ENCODE assay signal across 8 mouse cellular contexts in the genomic region with DNA sequence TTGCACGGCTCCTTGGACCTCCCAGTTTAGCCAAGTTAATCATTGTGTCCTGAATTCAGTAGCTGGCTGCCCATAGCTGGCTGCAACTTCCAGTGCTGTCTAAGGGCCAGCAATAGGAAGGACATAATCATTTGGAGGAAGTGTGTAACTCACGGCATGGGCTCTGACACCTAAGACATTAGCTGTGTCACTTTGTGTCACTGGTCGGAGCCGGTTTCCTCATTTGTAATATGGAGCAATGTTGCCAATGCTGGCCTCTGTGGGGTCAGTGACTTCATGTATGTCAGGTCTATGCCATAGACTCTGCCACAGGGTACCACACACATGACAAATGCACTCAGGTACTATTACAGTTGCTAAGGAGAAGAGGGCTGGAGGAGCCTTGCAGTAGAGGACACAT. TPM values are rescaled to one million over a fixed set of nuclear protein-coding genes. Genes with fewer than 3 reads are reported as not detected.
DNase-seq lines count a peak whose midpoint lies in the region; ATAC-seq and TF ChIP-seq lines count a peak whose summit lies in the region.

No protein-coding gene starts in this region.

- no peaks in the 10 kb centered on the region for H3K9me3 ChIP-seq in erythroblast, embryonic 14.5 days (ENCODE audit: control insufficient read depth, low read length)
- no peaks in the 10 kb centered on the region for H3K9me3 ChIP-seq in forebrain, embryonic 16.5 days (ENCODE audit: control insufficient read depth, low read length)
- H3K9me3 ChIP-seq in liver, postnatal 0 days (ENCODE audit: low read length): no peaks in the 10 kb centered on the region

- intact Hi-C loops in left cerebral cortex, postnatal 25 days (cut with DNase I): no loop called here

- H3ac ChIP-seq in C2C12 (ENCODE audit: control insufficient read depth, insufficient read length, low read depth): no peak overlapping the region

- peaks cover 50% of the 10 kb centered on the region for H3K79me2 ChIP-seq in C2C12 (ENCODE audit: control insufficient read depth, insufficient read depth)

- DNase-seq in liver, postnatal 0 days: no peak
- DNase-seq in gastrocnemius, adult 8-10 months (ENCODE audit: low spot score in 2 of 2): no peak
- no peak for DNase-seq in embryo, embryonic 10.5 days (ENCODE audit: low spot score)
- no peak for DNase-seq in left cerebral cortex, postnatal 25 days (ENCODE audit: low spot score in 2 of 2)

- peaks cover 40% of the 10 kb centered on the region for H3K36me3 ChIP-seq in erythroblast, embryonic 14.5 days (ENCODE audit: control insufficient read depth)
- peaks cover 48% of the 10 kb centered on the region for H3K36me3 ChIP-seq in C2C12 (ENCODE audit: control insufficient read depth, insufficient read depth)
- peaks cover 13% of the 10 kb centered on the region for H3K36me3 ChIP-seq in forebrain, embryonic 16.5 days (ENCODE audit: control insufficient read depth, insufficient read depth)
- peaks cover 16% of the 10 kb centered on the region for H3K36me3 ChIP-seq in liver, postnatal 0 days (replicated peaks; ENCODE audit: insufficient read depth, low read length)

- no peak for TF ChIP-seq EP300 in liver, postnatal 0 days (IDR thresholded peaks at IDR 0.05; ENCODE audit: low read depth)

- H3K4me1 ChIP-seq in erythroblast, embryonic 14.5 days (ENCODE audit: control insufficient read depth): peaks cover 49% of the 10 kb centered on the region
- peaks cover 26% of the 10 kb centered on the region for H3K4me1 ChIP-seq in forebrain, embryonic 16.5 days (replicated peaks; ENCODE audit: control insufficient read depth, insufficient read depth, low read length)
- peaks cover 33% of the 10 kb centered on the region for H3K4me1 ChIP-seq in liver, postnatal 0 days (ENCODE audit: insufficient read depth)

- peak overlapping the region; percentile 75 for H3K4me3 ChIP-seq in erythroblast, embryonic 14.5 days (replicated peaks)
- peak overlapping the region; percentile 92 for H3K4me3 ChIP-seq in C2C12 (ENCODE audit: insufficient read depth, poor library complexity, severe bottlenecking)
- no peak overlapping the region; the same call in 1 of the 2 replicates for H3K4me3 ChIP-seq in forebrain, embryonic 16.5 days (replicated peaks; ENCODE audit: low read length)
- no peak overlapping the region for H3K4me3 ChIP-seq in liver, postnatal 0 days (ENCODE audit: low read depth, low read length)

- TF ChIP-seq CTCF in C2C12 (IDR thresholded peaks at IDR 0.05; ENCODE audit: control insufficient read depth, insufficient read depth, insufficient read length): no peak
- no peak for TF ChIP-seq CTCF in liver, postnatal 0 days (IDR thresholded peaks at IDR 0.05; ENCODE audit: low read depth)

- H3K9ac ChIP-seq in forebrain, embryonic 16.5 days (replicated peaks; ENCODE audit: low read depth, low read length): no peak overlapping the region; the same call in 1 of the 2 replicates
- H3K9ac ChIP-seq in liver, postnatal 0 days (replicated peaks): no peak overlapping the region; the same call in 1 of the 2 replicates

- peaks cover 34% of the 10 kb centered on the region for H3K79me3 ChIP-seq in C2C12 (ENCODE audit: low read depth)

- H3K27me3 ChIP-seq in erythroblast, embryonic 14.5 days (ENCODE audit: control insufficient read depth): no peaks in the 10 kb centered on the region
- H3K27me3 ChIP-seq in C2C12 (ENCODE audit: control insufficient read depth, insufficient read depth, insufficient read length): no peaks in the 10 kb centered on the region
- H3K27me3 ChIP-seq in forebrain, embryonic 16.5 days (replicated peaks; ENCODE audit: control insufficient read depth, insufficient read depth, low read length): no peaks in the 10 kb centered on the region
- H3K27me3 ChIP-seq in liver, postnatal 0 days (ENCODE audit: insufficient read depth, low read length): no peaks in the 10 kb centered on the region

- H3K4me2 ChIP-seq in forebrain, embryonic 16.5 days (ENCODE audit: low read length): peak overlapping the region; percentile 93; the same call in 1 of the 2 replicates
- H3K4me2 ChIP-seq in liver, postnatal 0 days (ENCODE audit: low read depth, low read length): peak overlapping the region; percentile 97; the same call in 1 of the 2 replicates

- 98% methylated on average over 4 of the region's 4 CpGs for WGBS in forebrain, embryonic 16.5 days
- 57% methylated on average over 4 of the region's 4 CpGs for WGBS in liver, postnatal 0 days (ENCODE audit: insufficient replicate concordance)

- no peak for ATAC-seq in erythroblast, adult 5-6 weeks (replicated peaks; ENCODE audit: low FRiP score, poor library complexity, severe bottlenecking)
- ATAC-seq in forebrain, embryonic 16.5 days: no peak
- no peak for ATAC-seq in liver, postnatal 0 days

- H3K27ac ChIP-seq in forebrain, embryonic 16.5 days (ENCODE audit: low read length): no peak overlapping the region
- peak overlapping the region; percentile 8; the same call in 1 of the 2 replicates for H3K27ac ChIP-seq in liver, postnatal 0 days (ENCODE audit: low read depth)

TF ChIP-seq in C2C12, 6 proteins besides CTCF, POLR2A, EP300 and RAD21:
- TF ChIP-seq MYOG (IDR thresholded peaks at IDR 0.05; ENCODE audit: control insufficient read depth, extremely low read depth, insufficient read length) (no peak), CEBPB (IDR thresholded peaks at IDR 0.05; ENCODE audit: low read depth) (no peak), MAX (IDR thresholded peaks at IDR 0.05) (no peak), FOSL1 (IDR thresholded peaks at IDR 0.05; ENCODE audit: insufficient read depth, low read length, poor library complexity, severe bottlenecking) (no peak), USF1 (IDR thresholded peaks at IDR 0.05; ENCODE audit: low read depth) (no peak), MYOD1 (IDR thresholded peaks at IDR 0.05; ENCODE audit: control insufficient read depth, insufficient read length, low read depth) (no peak)

RNA-seq across cellular contexts. Expression of a gene that starts 1.1 kb away (rescaled TPM):
- polyA plus RNA-seq in erythroblast, embryonic 14.5 days (2012): 157 and 173 TPM in 2 replicates
- total RNA-seq in erythroblast, adult 5-6 weeks (2015; ENCODE audit: low replicate concordance): 305 and 430 TPM in 2 replicates
- 287 and 320 TPM in 2 replicates for total RNA-seq in erythroblast, adult 5-6 weeks (2017; ENCODE audit: low replicate concordance)
- 3,677 TPM for polyA plus RNA-seq in C2C12 (2012; fragmentation: generic; extraction: Trizol)
- 101 and 105 TPM in 2 replicates for polyA plus RNA-seq in forebrain, embryonic 16.5 days (2015; fragmentation: Nextera tagmentation; extraction: Ambion mirVana)
- polyA plus RNA-seq in liver, postnatal 0 days (2015; fragmentation: Nextera tagmentation; extraction: Ambion mirVana): 103 and 104 TPM in 2 replicates
- 100 to 1,000 TPM in 2 of 4 experiments, 10 to 100 TPM in 2; 77.4 to 121 (median 96.8) TPM for total RNA-seq in gastrocnemius, adult 8-10 months (2022)
- 100 to 1,000 TPM; 103 to 104 TPM for total RNA-seq in left cerebral cortex, postnatal 25 days (2021)

RNA-seq across cellular contexts. Expression of a gene that starts 1.1 kb away (rescaled TPM):
- 0.18 and 0.20 TPM in 2 replicates for polyA plus RNA-seq in erythroblast, embryonic 14.5 days (2012)
- total RNA-seq in erythroblast, adult 5-6 weeks (2015; ENCODE audit: low replicate concordance): 3.1 and 6.5 TPM in 2 replicates
- 1.7 and 3.5 TPM in 2 replicates for total RNA-seq in erythroblast, adult 5-6 weeks (2017; ENCODE audit: low replicate concordance)
- polyA plus RNA-seq in C2C12 (2012; fragmentation: generic; extraction: Trizol): 10.3 TPM
- 18.1 and 21.9 TPM in 2 replicates for polyA plus RNA-seq in forebrain, embryonic 16.5 days (2015; fragmentation: Nextera tagmentation; extraction: Ambion mirVana)
- 1.3 and 1.6 TPM in 2 replicates for polyA plus RNA-seq in liver, postnatal 0 days (2015; fragmentation: Nextera tagmentation; extraction: Ambion mirVana)
- 10 to 100 TPM; 10.1 to 14.6 (median 11.8) TPM for total RNA-seq in gastrocnemius, adult 8-10 months (2022)
- total RNA-seq in left cerebral cortex, postnatal 25 days (2021): 10 to 100 TPM; 35.4 to 43.8 TPM

RNA-seq across cellular contexts. Expression of a gene that starts 21.6 kb away (rescaled TPM):
- 4.3 and 7.0 TPM in 2 replicates for polyA plus RNA-seq in erythroblast, embryonic 14.5 days (2012)
- total RNA-seq in erythroblast, adult 5-6 weeks (2015; ENCODE audit: low replicate concordance): 1.2 and 2.3 TPM in 2 replicates
- 0.34 and 0.98 TPM in 2 replicates for total RNA-seq in erythroblast, adult 5-6 weeks (2017; ENCODE audit: low replicate concordance)
- 4.3 TPM for polyA plus RNA-seq in C2C12 (2012; fragmentation: generic; extraction: Trizol)
- polyA plus RNA-seq in forebrain, embryonic 16.5 days (2015; fragmentation: Nextera tagmentation; extraction: Ambion mirVana): 23.9 and 24.0 TPM in 2 replicates
- polyA plus RNA-seq in liver, postnatal 0 days (2015; fragmentation: Nextera tagmentation; extraction: Ambion mirVana): 11.7 and 11.8 TPM in 2 replicates
- total RNA-seq in gastrocnemius, adult 8-10 months (2022): 10 to 100 TPM in 3 of 4 experiments, 1 to 10 TPM in 1; 9.6 to 12.7 (median 10.2) TPM
- 10 to 100 TPM; 23.6 to 27.0 TPM for total RNA-seq in left cerebral cortex, postnatal 25 days (2021)

Comparison
In these comparisons a context has a peak if more than half of its experiments do, and no peak if none do; other contexts are left out.
1. H3K4me3 ChIP-seq: peak in erythroblast, embryonic 14.5 days (single experiment) and C2C12 (single experiment); none in forebrain, embryonic 16.5 days (single experiment) and liver, postnatal 0 days (single experiment).
2. RNA of a gene that starts 1.1 kb away (polyA plus RNA-seq): 3,677 TPM in C2C12 (single experiment); 157 to 173 TPM in erythroblast, embryonic 14.5 days, 101 to 105 TPM in forebrain, embryonic 16.5 days and 103 to 104 TPM in liver, postnatal 0 days; every median in the first group is over 10 times any median in the second.